Mouse (Mus musculus) Patski (cell line): ENCODE measurements at regions not wholly inside any gene's neighbourhood (a gene's known extent, or its start where the extent isn't known, plus 50 kb on each side); places are given as distances from the start of the nearest gene placed in this dataset.
A peak's percentile ranks its signal among the peaks of the same experiment; 100 is the strongest.

Experiments
- ATAC-seq: fragments of 100-300 bp; one replicate; pipeline ENCODE4 v1.8.0; 2021
- CTCF ChIA-PET: fragments of 350-600 bp; sonication (Branson Sonifier 250); formaldehyde crosslinking; loops from one replicate; lab custom pipeline; 2022; ENCODE audit warnings: inconsistent platforms; lab: Charles Lee
- POLR2A ChIA-PET: fragments of 350-600 bp; sonication (Branson Sonifier 250); formaldehyde crosslinking; loops from one replicate; lab custom pipeline; 2022; ENCODE audit warnings: antibody characterized with exemption, inconsistent platforms; lab: Charles Lee
- DNase-seq: peaks from one replicate; pipeline ENCODE4 v3.0.0-alpha.2; 2011; ENCODE audit warnings: low read depth, low spot score
- H3K27me3 ChIP-seq: fragments of 371-371 bp; one replicate; pipeline ENCODE4 v1.5.1; 2021
- CTCF ChIP-seq: fragments of 100-300 bp; IDR thresholded peaks from one replicate; pipeline ENCODE4 v1.5.1; 2021
- in situ Hi-C: fragments of 300-500 bp; cut with MboI; formaldehyde crosslinking; loops from 3 replicates; pipeline ENCODE4 v1.11.1; 2018; ENCODE audit warnings: low pct_unique_long_range_greater_than_20kb, mixed read lengths

DNA sequence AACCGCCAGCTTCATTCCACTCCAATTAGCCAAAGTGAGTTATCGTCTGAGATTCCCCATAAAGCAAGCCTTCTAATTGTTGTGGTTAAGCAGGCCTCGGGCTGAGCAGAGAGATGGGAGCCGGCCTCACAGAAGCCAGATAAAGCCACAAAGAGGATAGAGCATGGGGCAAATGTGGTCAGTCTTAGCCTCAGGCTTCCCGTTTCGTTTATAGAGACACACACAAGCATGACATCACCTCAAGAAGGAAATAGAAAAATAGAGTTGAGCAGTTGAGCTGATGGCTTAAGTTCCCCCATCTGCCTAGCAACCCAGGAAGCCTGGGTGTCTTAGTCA is 125.5 kb downstream of the Ets2 start:
- CTCF ChIA-PET, result no interaction called here
- peak; percentile 93 for ATAC-seq
- in situ Hi-C loops, result loop anchor here (5.0 kb wide), 1 partner anchor 120 kb away; no protein-coding TSS in a partner anchor
- H3K27me3 ChIP-seq, result no peaks in the 10 kb centered on the region
- POLR2A ChIA-PET, result interaction anchor here (0.7 to 1.2 kb wide), 2 partner anchors 118 to 119 kb away, joined by 3 to 5 read pairs; no protein-coding TSS in a partner anchor
- TF ChIP-seq CTCF, result no peak
- peak; percentile 94 for DNase-seq

DNA sequence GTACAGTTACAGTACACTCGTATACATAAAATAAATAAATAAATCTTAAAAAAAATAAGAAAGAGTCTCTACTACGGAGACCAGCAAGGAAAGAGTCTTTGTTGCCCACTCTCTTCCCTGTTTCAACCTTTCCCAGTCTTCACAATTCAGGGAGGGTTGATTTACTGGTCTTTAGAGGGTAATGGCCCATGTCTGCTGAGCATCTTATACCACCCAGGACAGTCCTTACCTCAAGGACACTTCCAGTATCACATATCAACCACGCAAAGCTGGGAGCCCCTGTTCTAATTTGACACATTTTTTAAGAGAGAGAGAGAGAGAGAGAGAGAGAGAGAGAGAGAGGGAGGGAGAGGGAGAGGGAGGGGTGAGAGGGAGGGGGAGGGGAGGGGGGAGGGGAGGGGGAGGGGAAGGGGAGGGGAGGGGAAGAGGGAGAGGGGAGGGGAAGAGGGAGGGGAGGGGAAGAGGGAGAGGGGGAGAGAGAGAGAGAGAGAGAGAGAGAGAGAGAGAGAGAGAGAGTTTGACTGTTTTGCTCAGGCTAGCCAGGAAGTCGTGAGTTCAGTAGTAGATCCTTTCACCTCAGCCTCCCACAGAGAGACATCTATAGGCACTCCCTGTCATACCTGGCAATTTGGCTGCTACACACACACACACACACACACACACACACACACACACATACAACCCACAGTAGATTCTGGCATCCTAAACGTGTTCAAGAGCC is 125.0 kb downstream of the Ets2 start:
- in situ Hi-C loops, result loop anchor here (5.0 kb wide), 1 partner anchor 120 kb away; no protein-coding TSS in a partner anchor
- CTCF ChIA-PET, result no interaction called here
- ATAC-seq (no peak), DNase-seq (no peak)
- TF ChIP-seq CTCF, result no peak
- POLR2A ChIA-PET, result interaction anchor here (0.7 to 1.2 kb wide), 2 partner anchors 118 to 120 kb away, joined by 3 to 5 read pairs; no protein-coding TSS in a partner anchor
- H3K27me3 ChIP-seq, result no peaks in the 10 kb centered on the region

DNA sequence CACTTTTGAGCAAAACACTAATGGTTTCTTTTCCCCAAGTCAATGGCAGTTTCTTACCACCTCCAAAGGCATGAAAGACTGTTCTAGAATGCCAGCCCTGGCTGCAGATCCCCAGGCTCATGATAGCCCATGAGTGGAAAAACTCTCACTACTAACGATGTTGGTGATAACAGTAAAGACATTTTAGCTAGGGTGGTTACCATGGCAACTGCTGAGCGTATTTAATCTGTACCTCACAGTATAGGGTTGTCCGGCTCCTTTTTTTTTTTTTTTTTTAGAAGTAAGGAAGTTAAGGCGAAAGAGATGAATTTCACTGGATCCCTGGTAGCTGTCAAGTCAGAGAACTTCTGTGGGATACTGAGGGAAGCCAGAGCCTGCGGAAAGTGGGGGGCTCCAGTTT is 123.8 kb downstream of the Ets2 start:
- no peak for DNase-seq
- no peak for ATAC-seq
- in situ Hi-C loops, result loop anchor here (5.0 kb wide), 1 partner anchor 118 kb away; no protein-coding TSS in a partner anchor
- ChIA-PET CTCF (interaction anchor here (1.2 kb wide), 1 partner anchor 14 kb away, joined by 3 read pairs; no protein-coding TSS in a partner anchor), POLR2A (interaction anchor here (0.7 kb wide), 1 partner anchor 159 kb away, joined by 5 read pairs; no protein-coding TSS in a partner anchor)
- no peaks in the 10 kb centered on the region for H3K27me3 ChIP-seq
- no peak for TF ChIP-seq CTCF

DNA sequence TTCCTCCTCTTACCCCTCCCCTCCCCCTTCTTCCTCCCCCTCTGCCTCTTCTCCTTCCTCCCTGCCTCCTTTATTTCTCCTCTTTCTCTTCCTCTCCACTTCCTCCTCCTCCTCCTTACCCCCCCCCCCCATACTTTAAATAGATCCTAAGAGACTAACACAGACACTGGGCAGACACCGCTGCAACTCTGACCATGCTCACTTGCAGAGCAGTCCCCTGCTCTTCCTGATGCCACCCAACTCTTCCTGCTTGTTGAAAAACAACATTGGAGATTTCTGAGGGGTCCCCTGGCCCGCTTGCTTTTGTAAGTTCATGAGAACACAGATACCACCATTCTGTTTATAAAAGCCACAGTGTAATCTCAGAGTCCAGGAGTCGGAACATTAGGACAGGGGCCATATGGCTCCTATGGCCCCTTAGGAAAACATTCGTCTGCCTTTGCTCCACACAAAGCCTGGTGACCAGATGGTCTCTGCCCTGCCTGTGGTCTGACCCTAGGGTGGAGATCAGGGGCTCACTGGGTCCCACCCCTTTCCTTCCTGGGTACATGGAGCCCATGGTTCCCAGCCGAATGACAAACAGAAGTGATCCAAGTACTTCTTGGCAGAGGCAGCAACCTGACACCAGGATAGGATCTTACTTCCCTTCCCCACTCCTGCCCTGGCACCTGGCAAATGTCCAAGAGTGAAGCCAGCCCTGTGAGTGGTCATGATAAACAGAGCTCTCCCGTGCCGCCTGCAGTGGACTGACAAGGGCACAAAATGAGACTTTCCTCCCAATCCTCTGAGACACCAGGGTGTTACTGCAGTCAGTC is 123.1 kb downstream of the Ets2 start:
- in situ Hi-C loops, result loop anchor here (5.0 kb wide), 1 partner anchor 118 kb away; no protein-coding TSS in a partner anchor
- ATAC-seq (no peak), DNase-seq (no peak)
- no peak for TF ChIP-seq CTCF
- ChIA-PET CTCF (interaction anchor here (0.7 to 1.2 kb wide), 2 partner anchors 15 to 27 kb away, joined by 3 read pairs; no protein-coding TSS in a partner anchor), POLR2A (no interaction called here)
- no peaks in the 10 kb centered on the region for H3K27me3 ChIP-seq

DNA sequence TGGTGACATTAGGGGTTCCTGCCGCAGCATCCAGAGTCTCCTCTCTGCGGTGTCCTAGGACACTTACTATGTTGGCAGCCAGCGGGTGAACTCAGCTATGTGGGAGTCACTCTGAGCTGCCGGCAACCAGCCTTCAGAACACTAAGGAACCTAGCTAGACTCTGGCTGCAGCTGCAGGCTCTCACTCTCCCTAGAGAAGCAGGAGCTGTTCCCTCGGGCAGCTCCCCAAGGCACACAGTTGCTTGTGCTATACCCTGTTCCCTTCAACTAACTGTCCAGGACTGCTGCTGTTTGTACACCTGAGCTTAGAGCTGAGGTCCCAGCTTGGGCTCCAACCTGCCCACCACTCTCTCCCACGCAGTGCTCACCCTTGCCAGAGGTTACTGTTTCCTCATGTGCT is 121.9 kb downstream of the Ets2 start:
- in situ Hi-C loops, result no loop called here
- no peak for ATAC-seq

DNA sequence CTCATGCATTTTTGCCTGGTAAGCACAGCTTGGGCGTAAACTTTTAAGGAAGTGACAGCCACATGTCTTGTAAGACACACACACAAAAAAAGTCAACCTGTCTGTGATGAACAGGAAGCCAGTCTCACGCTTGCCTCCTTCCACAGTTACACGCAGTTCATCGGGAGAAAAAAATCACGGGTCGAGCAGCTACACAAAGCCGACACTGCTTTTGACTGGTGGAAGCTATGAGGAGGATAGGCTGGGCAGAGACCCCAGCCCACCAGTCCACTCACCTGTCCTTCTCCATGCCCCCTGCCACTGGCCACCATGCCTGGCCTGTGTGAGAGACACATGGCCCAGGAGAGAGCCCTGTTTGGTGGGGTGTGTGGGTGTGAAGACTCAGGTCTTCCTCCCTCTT is 119.2 kb downstream of the Ets2 start:
- TF ChIP-seq CTCF, result no peak
- CTCF ChIA-PET, result no interaction called here
- H3K27me3 ChIP-seq, result no peaks in the 10 kb centered on the region
- no peak for ATAC-seq
- DNase-seq, result no peak
- POLR2A ChIA-PET, result interaction anchor here (0.7 kb wide), 1 partner anchor 8 kb away, joined by 3 read pairs; no protein-coding TSS in a partner anchor
- in situ Hi-C loops, result no loop called here

More for the DNA sequence above, 121.9 kb downstream of the Ets2 start:
- POLR2A ChIA-PET, result interaction anchor here (0.9 kb wide), 1 partner anchor 10 kb away, joined by 3 read pairs; no protein-coding TSS in a partner anchor
- no peaks in the 10 kb centered on the region for H3K27me3 ChIP-seq
- no peak for TF ChIP-seq CTCF
- DNase-seq, result no peak
- CTCF ChIA-PET, result interaction anchor here (0.7 to 1.0 kb wide), 2 partner anchors 26 to 30 kb away, joined by 3 read pairs; no protein-coding TSS in a partner anchor

DNA sequence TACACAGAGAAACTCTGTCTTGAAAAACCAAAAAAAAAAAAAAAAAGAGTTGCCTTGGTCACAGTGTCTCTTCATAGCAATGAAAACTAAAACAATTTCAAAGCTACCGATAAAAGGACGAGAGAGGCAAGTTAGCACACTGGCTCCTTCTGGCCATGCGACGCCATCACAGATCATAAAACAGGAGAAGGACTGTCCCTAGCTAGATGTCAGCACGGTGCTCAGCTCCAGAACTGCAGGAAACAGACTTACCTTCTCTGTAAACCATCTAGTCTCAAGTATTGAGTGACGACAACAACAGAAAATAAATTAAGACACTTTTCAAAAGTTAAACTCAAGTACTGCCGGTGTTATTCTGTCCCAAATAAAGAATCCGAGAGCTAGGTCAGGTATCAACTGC is 118.7 kb downstream of the Ets2 start:
- no peak for TF ChIP-seq CTCF
- in situ Hi-C loops, result no loop called here
- ChIA-PET CTCF (no interaction called here), POLR2A (no interaction called here)
- DNase-seq (no peak), ATAC-seq (no peak)
- no peaks in the 10 kb centered on the region for H3K27me3 ChIP-seq

DNA sequence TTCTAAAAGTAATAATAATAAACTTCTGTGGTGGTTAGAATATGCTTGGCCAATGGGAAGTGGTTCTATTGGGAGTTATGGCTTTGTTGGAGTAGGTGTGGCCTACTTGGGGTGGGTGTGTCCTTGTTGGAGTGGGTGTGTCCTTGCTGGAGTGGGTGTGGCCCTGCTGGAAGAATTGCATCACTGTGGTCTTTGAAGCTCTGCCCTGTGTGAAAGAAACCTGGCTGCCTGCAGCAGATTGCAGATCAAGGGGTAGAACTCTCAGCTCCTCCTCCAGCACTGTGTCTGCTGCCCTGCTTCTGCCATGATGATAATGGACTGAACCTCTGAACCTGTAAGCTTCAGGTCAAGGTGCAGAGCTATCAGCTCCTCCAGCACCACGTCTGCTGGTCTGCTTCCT is 118.1 kb downstream of the Ets2 start:
- in situ Hi-C loops, result no loop called here
- H3K27me3 ChIP-seq, result no peaks in the 10 kb centered on the region
- TF ChIP-seq CTCF, result no peak
- ATAC-seq (no peak), DNase-seq (no peak)
- ChIA-PET CTCF (interaction anchor here (0.7 kb wide), 1 partner anchor 52 kb away, joined by 3 read pairs; no protein-coding TSS in a partner anchor), POLR2A (no interaction called here)

DNA sequence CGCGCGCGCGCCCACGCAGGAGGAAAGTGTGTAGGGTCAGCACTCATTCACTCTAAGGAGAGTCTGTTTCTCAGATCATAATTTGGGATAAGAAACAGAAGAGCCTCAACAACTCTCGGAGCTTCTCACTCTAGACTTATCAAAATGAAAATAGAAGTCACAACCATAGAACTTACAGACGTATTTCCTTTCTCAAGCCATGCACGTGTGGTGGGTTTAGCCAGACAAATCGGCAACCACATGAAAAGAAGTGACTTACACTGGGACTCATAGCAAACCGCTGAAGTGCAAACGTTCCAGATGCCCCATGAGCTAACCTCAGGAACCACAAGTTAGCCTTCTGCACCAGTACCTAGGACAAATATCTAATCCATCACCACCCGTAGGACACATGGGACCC is 114.1 kb downstream of the Ets2 start:
- CTCF ChIA-PET, result no interaction called here
- POLR2A ChIA-PET, result no interaction called here
- in situ Hi-C loops, result no loop called here
- no peak for TF ChIP-seq CTCF
- DNase-seq (no peak), ATAC-seq (no peak)
- no peaks in the 10 kb centered on the region for H3K27me3 ChIP-seq

DNA sequence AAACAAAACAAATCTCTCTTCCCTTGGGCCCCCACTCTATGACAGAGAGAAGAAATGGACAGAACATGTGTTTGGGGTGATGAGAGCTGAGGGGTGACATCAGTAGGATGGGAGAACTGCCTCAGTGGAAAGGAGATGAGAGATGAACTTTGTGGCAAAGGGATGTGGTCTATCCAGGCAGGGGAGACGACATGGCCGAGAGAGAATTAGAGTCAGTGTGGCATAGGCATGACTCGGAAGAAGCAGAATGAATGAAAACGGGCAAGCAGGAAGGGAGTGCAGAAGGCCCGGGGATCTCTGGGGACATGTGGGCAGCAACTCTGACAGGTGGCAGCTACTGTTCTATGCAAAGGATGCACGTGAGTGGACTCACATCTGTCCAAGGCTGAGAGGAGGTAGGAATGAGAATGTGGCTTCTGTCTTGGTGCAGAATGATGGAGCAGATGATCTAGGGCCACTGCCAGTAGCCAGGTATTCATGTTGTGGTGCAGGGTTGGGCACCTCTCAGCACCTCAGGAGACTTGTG is 113.4 kb downstream of the Ets2 start:
- ATAC-seq, result peak; percentile 4
- ChIA-PET POLR2A (no interaction called here), CTCF (interaction anchor here (1.2 to 2.1 kb wide), 2 partner anchors 11 to 26 kb away, joined by 3 to 7 read pairs; no protein-coding TSS in a partner anchor)
- H3K27me3 ChIP-seq, result no peaks in the 10 kb centered on the region
- no peak for TF ChIP-seq CTCF
- DNase-seq, result no peak
- in situ Hi-C loops, result no loop called here
